Mouse (Mus musculus): Measurements from ENCODE around the gene Tmem107. TPM values are rescaled to one million over a fixed set of nuclear protein-coding genes. Genes with fewer than 3 reads are reported as not detected.

The Tmem107 gene
- polyA plus RNA-seq, 1 experiment from 2014 or later, result 28.2 TPM

GRCm38 (mm10) chr11:69062194-69062760 lies 8.3 kb upstream of the Tmem107 start:
- no peak; the same call in 1 of the 2 replicates for ATAC-seq (replicated peaks; ENCODE audit: insufficient number of reproducible peaks, low FRiP score, low TSS enrichment)
- Histone ChIP-seq H3K9me3 (replicated peaks; ENCODE audit: control insufficient read depth, low read length) (no peaks in the 10 kb centered on the region), H3K4me2 (peak overlapping the region; percentile 98), H3K27me3 (ENCODE audit: control insufficient read depth, insufficient read depth, low read length) (no peaks in the 10 kb centered on the region), H3K9ac (ENCODE audit: low read depth, low read length) (peak overlapping the region; percentile 67), H3K27ac (ENCODE audit: low read depth, low read length) (no peak overlapping the region), H3K36me3 (ENCODE audit: control insufficient read depth, insufficient read depth, low read length) (no peaks in the 10 kb centered on the region), H3K4me1 (ENCODE audit: control insufficient read depth, insufficient read depth, low read length) (peaks cover 32% of the 10 kb centered on the region), H3K4me3 (ENCODE audit: low read depth, low read length) (peak overlapping the region; percentile 88)
- 2% methylated on average over 17 of the region's 17 CpGs for WGBS (ENCODE audit: insufficient replicate concordance)

- H3K4me3 ChIP-seq (ENCODE audit: low read depth, low read length), result peak overlapping the region; percentile 88
- peak overlapping the region; percentile 77 for H3K9ac ChIP-seq (ENCODE audit: low read depth, low read length)
- H3K9me3 ChIP-seq (replicated peaks; ENCODE audit: control insufficient read depth, low read length), result no peaks in the 10 kb centered on the region
- H3K36me3 ChIP-seq (ENCODE audit: control insufficient read depth, insufficient read depth, low read length), result no peaks in the 10 kb centered on the region
- H3K27ac ChIP-seq (ENCODE audit: low read depth, low read length), result peak overlapping the region; percentile 82
- peak; percentile 69 for ATAC-seq (replicated peaks; ENCODE audit: insufficient number of reproducible peaks, low FRiP score, low TSS enrichment)
- peaks cover 38% of the 10 kb centered on the region for H3K4me1 ChIP-seq (ENCODE audit: control insufficient read depth, insufficient read depth, low read length)
- H3K27me3 ChIP-seq (ENCODE audit: control insufficient read depth, insufficient read depth, low read length), result no peaks in the 10 kb centered on the region
- peak overlapping the region; percentile 98 for H3K4me2 ChIP-seq
- under 1% methylated on average over 19 of the region's 19 CpGs for WGBS (ENCODE audit: insufficient replicate concordance)
These were observed 7.8 kb upstream of the Tmem107 start for GRCm38 (mm10) chr11:69062761-69063224.

GRCm38 (mm10) chr11:69063413-69064201 lies 7.0 kb upstream of the Tmem107 start:
- Histone ChIP-seq H3K9me3 (replicated peaks; ENCODE audit: control insufficient read depth, low read length) (no peaks in the 10 kb centered on the region), H3K27ac (ENCODE audit: low read depth, low read length) (peak overlapping the region; percentile 82), H3K4me3 (ENCODE audit: low read depth, low read length) (peak overlapping the region; percentile 88), H3K4me1 (ENCODE audit: control insufficient read depth, insufficient read depth, low read length) (peaks cover 35% of the 10 kb centered on the region), H3K27me3 (ENCODE audit: control insufficient read depth, insufficient read depth, low read length) (no peaks in the 10 kb centered on the region), H3K9ac (ENCODE audit: low read depth, low read length) (peak overlapping the region; percentile 80), H3K36me3 (ENCODE audit: control insufficient read depth, insufficient read depth, low read length) (no peaks in the 10 kb centered on the region), H3K4me2 (peak overlapping the region; percentile 98)
- ATAC-seq (replicated peaks; ENCODE audit: insufficient number of reproducible peaks, low FRiP score, low TSS enrichment), result 0 out of 2 replicates have a peak, but pooled peaks have one; percentile 49
- WGBS (ENCODE audit: insufficient replicate concordance), result under 1% methylated on average over 31 of the region's 31 CpGs

GRCm38 (mm10) chr11:69064259-69065133 lies 6.1 kb upstream of the Tmem107 start:
- H3K9me3 ChIP-seq (replicated peaks; ENCODE audit: control insufficient read depth, low read length), result no peaks in the 10 kb centered on the region
- peak overlapping the region; percentile 88 for H3K4me3 ChIP-seq (ENCODE audit: low read depth, low read length)
- H3K27ac ChIP-seq (ENCODE audit: low read depth, low read length), result peak overlapping the region; percentile 79
- H3K9ac ChIP-seq (ENCODE audit: low read depth, low read length), result peak overlapping the region; percentile 80
- H3K36me3 ChIP-seq (ENCODE audit: control insufficient read depth, insufficient read depth, low read length), result no peaks in the 10 kb centered on the region
- no peaks in the 10 kb centered on the region for H3K27me3 ChIP-seq (ENCODE audit: control insufficient read depth, insufficient read depth, low read length)
- H3K4me2 ChIP-seq, result peak overlapping the region; percentile 98
- no peak for ATAC-seq (replicated peaks; ENCODE audit: insufficient number of reproducible peaks, low FRiP score, low TSS enrichment)
- H3K4me1 ChIP-seq (ENCODE audit: control insufficient read depth, insufficient read depth, low read length), result peaks cover 33% of the 10 kb centered on the region
- WGBS (ENCODE audit: insufficient replicate concordance), result 57% methylated on average over 9 of the region's 9 CpGs

- Histone ChIP-seq H3K4me1 (ENCODE audit: control insufficient read depth, insufficient read depth, low read length) (peaks cover 37% of the 10 kb centered on the region), H3K27me3 (ENCODE audit: control insufficient read depth, insufficient read depth, low read length) (no peaks in the 10 kb centered on the region), H3K4me3 (ENCODE audit: low read depth, low read length) (peak overlapping the region; percentile 43; the same call in 1 of the 2 replicates), H3K9me3 (replicated peaks; ENCODE audit: control insufficient read depth, low read length) (no peaks in the 10 kb centered on the region), H3K4me2 (peak overlapping the region; percentile 90), H3K27ac (ENCODE audit: low read depth, low read length) (no peak overlapping the region), H3K36me3 (ENCODE audit: control insufficient read depth, insufficient read depth, low read length) (no peaks in the 10 kb centered on the region), H3K9ac (ENCODE audit: low read depth, low read length) (no peak overlapping the region; the same call in 1 of the 2 replicates)
- no peak for ATAC-seq (replicated peaks; ENCODE audit: insufficient number of reproducible peaks, low FRiP score, low TSS enrichment)
- 56% methylated on average over 3 of the region's 3 CpGs for WGBS (ENCODE audit: insufficient replicate concordance)
These were observed 5.1 kb upstream of the Tmem107 start for GRCm38 (mm10) chr11:69065394-69065925.

GRCm38 (mm10) chr11:69066163-69066861 lies 4.3 kb upstream of the Tmem107 start:
- H3K4me2 ChIP-seq, result peak overlapping the region; percentile 90
- no peaks in the 10 kb centered on the region for H3K27me3 ChIP-seq (ENCODE audit: control insufficient read depth, insufficient read depth, low read length)
- peak overlapping the region; percentile 43 for H3K4me3 ChIP-seq (ENCODE audit: low read depth, low read length)
- WGBS (ENCODE audit: insufficient replicate concordance), result 2% methylated on average over 29 of the region's 29 CpGs
- H3K36me3 ChIP-seq (ENCODE audit: control insufficient read depth, insufficient read depth, low read length), result no peaks in the 10 kb centered on the region
- no peaks in the 10 kb centered on the region for H3K9me3 ChIP-seq (replicated peaks; ENCODE audit: control insufficient read depth, low read length)
- H3K9ac ChIP-seq (ENCODE audit: low read depth, low read length), result peak overlapping the region; percentile 62
- peaks cover 35% of the 10 kb centered on the region for H3K4me1 ChIP-seq (ENCODE audit: control insufficient read depth, insufficient read depth, low read length)
- no peak for ATAC-seq (replicated peaks; ENCODE audit: insufficient number of reproducible peaks, low FRiP score, low TSS enrichment)
- no peak overlapping the region for H3K27ac ChIP-seq (ENCODE audit: low read depth, low read length)

GRCm38 (mm10) chr11:69066956-69067355 lies 3.6 kb upstream of the Tmem107 start:
- H3K9ac ChIP-seq (ENCODE audit: low read depth, low read length), result peak overlapping the region; percentile 23; the same call in 1 of the 2 replicates
- peak overlapping the region; percentile 43 for H3K4me3 ChIP-seq (ENCODE audit: low read depth, low read length)
- peaks cover 32% of the 10 kb centered on the region for H3K4me1 ChIP-seq (ENCODE audit: control insufficient read depth, insufficient read depth, low read length)
- H3K4me2 ChIP-seq, result peak overlapping the region; percentile 90
- ATAC-seq (replicated peaks; ENCODE audit: insufficient number of reproducible peaks, low FRiP score, low TSS enrichment), result no peak
- no peaks in the 10 kb centered on the region for H3K9me3 ChIP-seq (replicated peaks; ENCODE audit: control insufficient read depth, low read length)
- WGBS (ENCODE audit: insufficient replicate concordance), result 6% methylated on average over 8 of the region's 8 CpGs
- no peaks in the 10 kb centered on the region for H3K27me3 ChIP-seq (ENCODE audit: control insufficient read depth, insufficient read depth, low read length)
- H3K36me3 ChIP-seq (ENCODE audit: control insufficient read depth, insufficient read depth, low read length), result no peaks in the 10 kb centered on the region
- H3K27ac ChIP-seq (ENCODE audit: low read depth, low read length), result peak overlapping the region; percentile 78

All from heart, embryonic 11.5 days (tissue).